Mouse (Mus musculus) lung, embryonic 15.5 days (tissue): ENCODE data around the gene Tnfsf9. TPM values are rescaled to one million over a fixed set of nuclear protein-coding genes. Genes with fewer than 3 reads are reported as not detected.

Source experiments
- ATAC-seq: fragments of 200-750 bp; cut with Nextera tagmentation; 2 replicates; pipeline ENCODE4 v1.8.0; 2017; ENCODE audit warnings: moderate number of reproducible peaks, borderline replicate concordance; ENCODE audit not compliant: low FRiP score, low TSS enrichment; ENCODE audit errors: extremely low read depth
- H3K27ac ChIP-seq: fragments of 300-500 bp; sonication (generic); 2 replicates; pipeline ENCODE4 v1.5.1; 2015; ENCODE audit warnings: moderate library complexity, mild to moderate bottlenecking, inconsistent platforms
- H3K27me3 ChIP-seq: fragments of 300-500 bp; sonication (generic); 2 replicates; pipeline ENCODE4 v1.6.1; 2015; ENCODE audit warnings: inconsistent platforms
- H3K36me3 ChIP-seq: fragments of 300-500 bp; sonication (generic); 2 replicates; pipeline ENCODE4 v1.6.1; 2015; ENCODE audit warnings: inconsistent platforms
- H3K4me1 ChIP-seq: fragments of 300-500 bp; sonication (generic); 2 replicates; pipeline ENCODE4 v1.6.1; 2015; ENCODE audit warnings: inconsistent platforms
- H3K4me2 ChIP-seq: fragments of 300-500 bp; sonication (generic); 2 replicates; pipeline ENCODE4 v1.6.1; 2015; ENCODE audit warnings: inconsistent platforms, mild to moderate bottlenecking, moderate library complexity
- H3K4me3 ChIP-seq: fragments of 300-500 bp; sonication (generic); 2 replicates; pipeline ENCODE4 v1.5.1; 2015; ENCODE audit warnings: mild to moderate bottlenecking, inconsistent platforms
- H3K9ac ChIP-seq: fragments of 300-500 bp; sonication (generic); 2 replicates; pipeline ENCODE4 v1.6.1; 2015; ENCODE audit warnings: inconsistent platforms
- H3K9me3 ChIP-seq: fragments of 300-500 bp; sonication (generic); 2 replicates; pipeline ENCODE4 v1.6.1; 2016; ENCODE audit warnings: inconsistent platforms
- WGBS: fragments of 180-500 bp; shearing (Covaris S2); methylation state at CpG from one replicate; pipeline ENCODE4 v1.1.7; 2015; 5-methylcytosine and 5-hydroxymethylcytosine counted together
- polyA plus RNA-seq: library from polyadenylated mRNA; unstranded; fragments of >200 nt; fragmentation: Nextera tagmentation; extraction: Ambion mirVana; gene quantifications from 2 replicates; pipeline ENCODE4 v1.2.1, GENCODE M21; 2015

Tnfsf9 gene
- polyA plus RNA-seq, 1 experiment from 2014 or later = 8.6 TPM

- WGBS = 5% methylated on average over 11 of the region's 11 CpGs
- peak overlapping the region; percentile 48 for H3K4me2 ChIP-seq
- H3K4me3 ChIP-seq = peak overlapping the region; percentile 30
Measured at GRCm38 (mm10) chr17:57070699-57071098, 34.4 kb upstream of the Tnfsf9 start.

GRCm38 (mm10) chr17:57076916-57077315 lies 28.2 kb upstream of the Tnfsf9 start:
- no peak for ATAC-seq
- no peaks in the 10 kb centered on the region for H3K4me1 ChIP-seq
- no peak overlapping the region for H3K4me2 ChIP-seq
- no peaks in the 10 kb centered on the region for H3K9me3 ChIP-seq
- no peak overlapping the region for H3K4me3 ChIP-seq
- H3K9ac ChIP-seq = no peak overlapping the region
- WGBS = 38% methylated on average over 3 of the region's 3 CpGs
- no peaks in the 10 kb centered on the region for H3K36me3 ChIP-seq
- H3K27me3 ChIP-seq = no peaks in the 10 kb centered on the region
- no peak overlapping the region for H3K27ac ChIP-seq

More at GRCm38 (mm10) chr17:57070699-57071098, 34.4 kb upstream of the Tnfsf9 start:
- Histone ChIP-seq H3K36me3 (no peaks in the 10 kb centered on the region), H3K9me3 (no peaks in the 10 kb centered on the region), H3K9ac (no peak overlapping the region), H3K27ac (no peak overlapping the region), H3K27me3 (peaks cover 9% of the 10 kb centered on the region; the same call in 1 of the 2 replicates), H3K4me1 (no peaks in the 10 kb centered on the region)
- peak; percentile 70; the same call in 1 of the 2 replicates for ATAC-seq

DNA sequence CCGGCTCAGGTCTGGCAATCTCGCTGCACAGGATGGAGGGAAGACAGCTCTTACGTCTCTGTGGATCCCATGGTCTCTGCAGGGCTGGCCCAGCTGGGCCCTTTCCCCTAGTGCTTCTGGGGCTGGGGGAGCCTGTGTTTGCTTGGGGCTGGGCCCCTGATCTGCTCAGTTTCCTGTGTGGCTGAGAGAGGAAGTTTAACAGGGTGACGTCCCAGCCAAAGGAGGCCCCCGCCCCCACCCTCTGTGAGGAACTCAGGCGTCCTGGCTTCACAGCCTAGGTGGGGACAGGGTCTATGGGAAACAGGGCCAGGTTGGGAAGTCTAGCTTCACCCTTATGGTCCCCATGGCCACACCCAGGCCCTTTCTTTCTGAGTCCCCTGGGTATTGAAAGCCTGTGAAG lies 26.8 kb upstream of the Tnfsf9 start, which contains the start of gene Dennd1c:
Dennd1c (minus strand) TSS at position 179 of the 400 bp plus-strand sequence.
- Histone ChIP-seq H3K9ac (no peak within 1 kb of the TSS), H3K9me3 (no peaks in the 10 kb centered on the region), H3K4me2 (no peak within 1 kb of the TSS), H3K36me3 (no peaks in the 10 kb centered on the region), H3K4me1 (no peaks in the 10 kb centered on the region), H3K27me3 (no peaks in the 10 kb centered on the region), H3K27ac (no peak within 1 kb of the TSS), H3K4me3 (no peak within 1 kb of the TSS)
- WGBS = 28% methylated on average over 6 of the region's 6 CpGs
- ATAC-seq = no peak; the same call in 1 of the 2 replicates

DNA sequence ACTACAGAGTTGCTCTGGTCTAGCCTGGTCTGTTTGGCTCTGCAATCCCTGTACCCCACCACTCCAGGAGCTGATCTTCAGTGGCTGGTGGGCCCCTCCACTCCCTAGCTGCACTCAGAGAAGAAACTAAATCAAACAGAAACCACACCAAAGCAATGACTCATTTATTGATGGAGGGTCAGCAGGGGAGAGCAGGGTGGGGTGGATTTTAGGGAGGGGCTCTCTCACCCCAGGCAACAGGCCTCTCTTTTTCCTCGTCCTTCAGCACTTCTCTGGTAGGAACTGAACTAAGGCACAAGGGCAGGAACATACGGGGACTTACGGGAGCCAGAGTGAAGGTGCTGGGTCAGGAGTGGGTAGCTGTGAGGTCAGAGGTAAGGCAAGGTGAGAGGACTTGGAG lies 25.2 kb upstream of the Tnfsf9 start:
- ATAC-seq = no peak
- no peaks in the 10 kb centered on the region for H3K4me1 ChIP-seq
- WGBS = 61% methylated on average over 3 of the region's 3 CpGs
- no peaks in the 10 kb centered on the region for H3K36me3 ChIP-seq
- H3K27ac ChIP-seq = no peak overlapping the region
- no peak overlapping the region for H3K4me3 ChIP-seq
- H3K9me3 ChIP-seq = no peaks in the 10 kb centered on the region
- H3K27me3 ChIP-seq = no peaks in the 10 kb centered on the region
- H3K9ac ChIP-seq = no peak overlapping the region
- no peak overlapping the region for H3K4me2 ChIP-seq

DNA sequence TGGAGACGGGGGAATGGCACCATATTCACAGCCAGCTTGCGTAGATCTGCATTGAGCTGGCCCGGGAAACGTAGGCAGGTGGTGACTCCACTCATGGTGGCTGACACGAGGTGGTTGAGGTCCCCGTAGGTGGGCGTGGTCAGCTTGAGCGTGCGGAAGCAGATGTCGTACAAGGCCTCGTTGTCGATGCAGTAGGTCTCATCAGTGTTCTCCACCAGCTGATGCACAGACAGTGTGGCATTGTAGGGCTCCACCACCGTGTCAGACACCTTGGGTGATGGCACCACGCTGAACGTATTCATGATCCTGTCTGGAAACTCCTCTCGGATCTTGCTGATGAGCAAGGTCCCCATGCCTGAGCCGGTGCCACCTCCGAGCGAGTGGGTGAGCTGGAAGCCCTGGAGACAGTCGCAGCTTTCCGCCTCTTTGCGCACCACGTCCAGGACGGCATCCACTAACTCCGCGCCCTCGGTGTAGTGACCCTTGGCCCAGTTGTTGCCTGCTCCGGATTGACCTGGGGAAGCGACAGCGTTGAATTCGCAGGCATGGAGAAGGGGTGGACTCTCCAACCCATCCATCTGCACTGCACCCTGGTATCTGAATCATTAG lies 23.8 kb upstream of the Tnfsf9 start:
- no peaks in the 10 kb centered on the region for H3K9me3 ChIP-seq
- 92% methylated on average over 31 of the region's 31 CpGs for WGBS
- no peak overlapping the region for H3K27ac ChIP-seq
- no peaks in the 10 kb centered on the region for H3K36me3 ChIP-seq
- no peak overlapping the region for H3K9ac ChIP-seq
- no peak for ATAC-seq
- no peaks in the 10 kb centered on the region for H3K4me1 ChIP-seq
- no peak overlapping the region for H3K4me2 ChIP-seq
- no peaks in the 10 kb centered on the region for H3K27me3 ChIP-seq
- no peak overlapping the region for H3K4me3 ChIP-seq

GRCm38 (mm10) chr17:57082481-57082880 lies 22.6 kb upstream of the Tnfsf9 start:
- no peaks in the 10 kb centered on the region for H3K9me3 ChIP-seq
- H3K4me3 ChIP-seq = no peak overlapping the region
- H3K27ac ChIP-seq = no peak overlapping the region
- no peak for ATAC-seq
- no peak overlapping the region for H3K9ac ChIP-seq
- no peaks in the 10 kb centered on the region for H3K36me3 ChIP-seq
- H3K27me3 ChIP-seq = 0 out of 2 replicates have a peak, but pooled peaks cover 7% of the 10 kb centered on the region
- WGBS = 68% methylated on average over 5 of the region's 5 CpGs
- H3K4me2 ChIP-seq = no peak overlapping the region
- H3K4me1 ChIP-seq = peaks cover 9% of the 10 kb centered on the region

DNA sequence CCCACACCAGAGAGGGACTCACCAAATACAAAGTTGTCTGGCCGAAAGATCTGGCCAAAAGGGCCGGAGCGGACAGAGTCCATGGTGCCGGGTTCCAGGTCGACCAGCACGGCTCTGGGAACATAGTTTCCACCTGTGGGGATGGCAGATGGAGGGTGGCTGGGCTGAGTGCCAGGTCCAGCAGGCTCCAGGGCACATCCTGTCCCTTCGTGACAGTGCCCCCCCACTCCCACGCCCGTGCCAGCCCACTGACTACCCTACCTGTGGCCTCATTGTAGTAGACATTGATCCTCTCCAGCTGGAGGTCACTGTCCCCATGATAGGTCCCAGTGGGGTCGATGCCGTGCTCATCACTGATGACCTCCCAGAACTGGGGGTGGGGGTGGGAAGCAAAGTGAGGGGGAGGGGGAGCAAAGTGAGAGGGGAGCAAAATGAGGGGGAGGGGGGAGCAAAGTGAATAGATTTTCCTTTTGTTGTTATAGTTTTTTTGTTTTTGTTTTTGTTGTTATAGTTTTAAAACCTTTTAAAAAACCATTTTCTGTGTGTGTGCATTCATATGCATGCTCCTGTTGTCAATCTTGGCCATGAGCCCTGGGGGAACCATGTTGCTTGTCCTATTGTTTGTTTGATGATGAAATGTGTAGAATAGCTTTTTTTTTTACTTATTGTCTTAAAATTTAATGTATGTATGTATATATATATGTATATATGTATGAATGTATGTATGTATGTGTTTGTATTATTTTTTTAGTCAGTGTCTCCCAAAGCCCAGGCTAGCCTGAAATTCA lies 19.0 kb upstream of the Tnfsf9 start:
- peaks cover 10% of the 10 kb centered on the region for H3K4me1 ChIP-seq
- no peaks in the 10 kb centered on the region for H3K9me3 ChIP-seq
- no peak overlapping the region for H3K4me2 ChIP-seq
- no peak overlapping the region for H3K27ac ChIP-seq
- no peak overlapping the region for H3K4me3 ChIP-seq
- ATAC-seq = no peak
- peaks cover 11% of the 10 kb centered on the region; the same call in 1 of the 2 replicates for H3K27me3 ChIP-seq
- 79% methylated on average over 11 of the region's 11 CpGs for WGBS
- H3K9ac ChIP-seq = no peak overlapping the region
- H3K36me3 ChIP-seq = no peaks in the 10 kb centered on the region

- peak within 1 kb of the TSS; percentile 35 for H3K4me3 ChIP-seq
- peak within 1 kb of the TSS; percentile 56 for H3K4me2 ChIP-seq
- ATAC-seq = peak; percentile 65
- H3K4me1 ChIP-seq = peaks cover 10% of the 10 kb centered on the region
- H3K9ac ChIP-seq = peak within 1 kb of the TSS; percentile 21; the same call in 1 of the 2 replicates
- H3K36me3 ChIP-seq = no peaks in the 10 kb centered on the region
- H3K27me3 ChIP-seq = peaks cover 11% of the 10 kb centered on the region; the same call in 1 of the 2 replicates
- H3K27ac ChIP-seq = no peak within 1 kb of the TSS
- WGBS = 1% methylated on average over 31 of the region's 31 CpGs
- H3K9me3 ChIP-seq = no peaks in the 10 kb centered on the region
Measured at GRCm38 (mm10) chr17:57087049-57087832, 17.9 kb upstream of the Tnfsf9 start, which contains the start of gene Tubb4a. TSS of gene Tubb4a (minus strand) at chr17:57087782.

GRCm38 (mm10) chr17:57094222-57094621 lies 10.9 kb upstream of the Tnfsf9 start:
- no peaks in the 10 kb centered on the region for H3K27me3 ChIP-seq
- WGBS = 87% methylated on average over 3 of the region's 3 CpGs
- no peak overlapping the region for H3K9ac ChIP-seq
- H3K27ac ChIP-seq = no peak overlapping the region
- peaks cover 9% of the 10 kb centered on the region for H3K4me1 ChIP-seq
- no peak for ATAC-seq
- no peaks in the 10 kb centered on the region for H3K36me3 ChIP-seq
- no peaks in the 10 kb centered on the region for H3K9me3 ChIP-seq
- H3K4me2 ChIP-seq = no peak overlapping the region
- no peak overlapping the region for H3K4me3 ChIP-seq

DNA sequence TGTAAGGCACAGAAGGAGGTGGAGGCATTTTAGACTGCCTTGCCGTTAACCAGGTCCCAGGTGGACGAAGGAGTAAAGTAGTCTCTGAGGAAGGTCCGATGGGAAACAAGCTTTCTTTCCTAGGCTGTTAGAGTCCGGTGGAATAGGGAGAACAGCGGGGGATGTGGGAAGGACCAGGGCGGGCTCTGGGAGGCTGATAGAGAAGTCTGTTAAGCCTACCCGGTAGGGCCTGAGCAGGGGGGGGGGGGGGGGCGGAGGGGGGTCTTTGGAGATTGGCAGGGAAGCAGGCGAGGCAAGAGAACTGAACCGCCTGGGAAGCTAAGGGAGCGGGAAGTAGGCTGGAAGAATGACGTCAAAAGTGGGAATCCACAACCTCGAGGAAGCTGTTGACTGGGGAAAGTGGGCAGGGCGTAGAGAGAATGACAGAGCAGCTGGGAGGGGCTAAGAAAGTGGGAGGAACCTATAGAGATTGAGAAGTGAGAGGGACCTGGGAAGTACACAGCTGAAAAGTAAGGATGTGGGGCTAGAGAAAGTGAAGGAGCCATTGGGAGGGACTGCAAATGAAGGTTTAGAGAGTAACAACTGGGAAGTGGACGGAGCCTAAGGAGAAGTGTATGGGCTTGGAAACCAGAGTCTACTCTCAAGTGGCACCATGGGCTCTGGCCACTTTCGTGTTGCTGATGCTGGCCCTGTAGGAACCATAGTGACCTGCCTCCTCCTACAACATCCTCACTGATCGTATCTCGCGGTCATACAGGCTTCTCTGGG lies 9.1 kb upstream of the Tnfsf9 start:
- no peaks in the 10 kb centered on the region for H3K9me3 ChIP-seq
- peak overlapping the region; percentile 54 for H3K4me2 ChIP-seq
- H3K36me3 ChIP-seq = no peaks in the 10 kb centered on the region
- no peaks in the 10 kb centered on the region for H3K27me3 ChIP-seq
- 2% methylated on average over 18 of the region's 19 CpGs for whole genome bisulfite sequencing
- H3K27ac ChIP-seq = no peak overlapping the region
- ATAC-seq = peak; percentile 80; the same call in 1 of the 2 replicates
- H3K4me3 ChIP-seq = peak overlapping the region; percentile 17
- peaks cover 9% of the 10 kb centered on the region for H3K4me1 ChIP-seq
- no peak overlapping the region for H3K9ac ChIP-seq

- Histone ChIP-seq H3K36me3 (no peaks in the 10 kb centered on the region), H3K27me3 (no peaks in the 10 kb centered on the region), H3K4me2 (peak overlapping the region; percentile 54), H3K27ac (no peak overlapping the region), H3K9me3 (no peaks in the 10 kb centered on the region), H3K4me3 (peak overlapping the region; percentile 17), H3K4me1 (peaks cover 9% of the 10 kb centered on the region), H3K9ac (no peak overlapping the region)
- peak; percentile 73; the same call in 1 of the 2 replicates for ATAC-seq
- 1% methylated on average over 11 of the region's 11 CpGs for WGBS
Measured at GRCm38 (mm10) chr17:57096623-57096920, 8.6 kb upstream of the Tnfsf9 start.
